Mouse (Mus musculus) kidney, postnatal 0 days (tissue): ENCODE results near the gene Gstm5. TPM values are rescaled to one million over a fixed set of nuclear protein-coding genes. Genes with fewer than 3 reads are reported as not detected.
A peak's percentile ranks its signal among the peaks of the same experiment; 100 is the strongest.

Source experiments
- ATAC-seq: fragments of 200-750 bp; cut with Nextera tagmentation; replicated peaks from 2 replicates; pipeline ENCODE4 v1.8.0; 2017; ENCODE audit warnings: low read depth, moderate number of reproducible peaks, moderate TSS enrichment, moderate library complexity; ENCODE audit not compliant: low FRiP score
- DNase-seq: peaks from one replicate; pipeline ENCODE4 v3.0.0-alpha.2; 2016; ENCODE audit warnings: low spot score
- H3K27ac ChIP-seq: fragments of 300-500 bp; sonication (generic); 2 replicates; pipeline ENCODE4 v1.5.1; 2014; ENCODE audit warnings: mild to moderate bottlenecking
- H3K27me3 ChIP-seq: fragments of 300-500 bp; sonication (generic); 2 replicates; pipeline ENCODE4 v1.6.1; 2014; ENCODE audit warnings: low read length, mixed read lengths; ENCODE audit not compliant: insufficient read depth
- H3K36me3 ChIP-seq: fragments of 300-500 bp; sonication (generic); 2 replicates; pipeline ENCODE4 v1.6.1; 2014; ENCODE audit warnings: low read length, mixed read lengths; ENCODE audit not compliant: insufficient read depth
- H3K4me1 ChIP-seq: fragments of 300-500 bp; sonication (generic); replicated peaks from 2 replicates; pipeline ENCODE4 v1.6.1; 2014; ENCODE audit warnings: antibody characterized with exemption, low read length, mixed read lengths; ENCODE audit not compliant: insufficient read depth
- H3K4me2 ChIP-seq: fragments of 300-500 bp; sonication (generic); 2 replicates; pipeline ENCODE4 v1.6.1; 2014; ENCODE audit warnings: mild to moderate bottlenecking, low read length, moderate library complexity, mixed read lengths
- H3K4me3 ChIP-seq: fragments of 300-500 bp; sonication (generic); replicated peaks from 2 replicates; pipeline ENCODE4 v1.5.1; 2014; ENCODE audit warnings: low read depth, low read length
- H3K9ac ChIP-seq: fragments of 300-500 bp; sonication (generic); 2 replicates; pipeline ENCODE4 v1.6.1; 2014; ENCODE audit warnings: low read depth, low read length
- H3K9me3 ChIP-seq: fragments of 300-500 bp; sonication (generic); replicated peaks from 2 replicates; pipeline ENCODE4 v1.6.1; 2016; ENCODE audit warnings: low read length, inconsistent platforms, mixed read lengths
- CTCF ChIP-seq: IDR thresholded peaks from 2 replicates; pipeline ENCODE4 v1.5.1; 2016; ENCODE audit warnings: antibody characterized with exemption, low read depth, mild to moderate bottlenecking, moderate library complexity
- WGBS: fragments of 180-500 bp; shearing (Covaris S2); extraction: QIAGEN DNeasy Blood & Tissue Kit; methylation state at CpG from one replicate; pipeline ENCODE4 v1.1.7; 2014; 5-methylcytosine and 5-hydroxymethylcytosine counted together
- polyA plus RNA-seq: library from polyadenylated mRNA; unstranded; fragments of >200 nt; fragmentation: Nextera tagmentation; extraction: Ambion mirVana; gene quantifications from 2 replicates; pipeline ENCODE4 v1.2.1, GENCODE M21; 2015

Gstm5 gene
- polyA plus RNA-seq, 1 experiment from 2014 or later, result 258 TPM

DNA sequence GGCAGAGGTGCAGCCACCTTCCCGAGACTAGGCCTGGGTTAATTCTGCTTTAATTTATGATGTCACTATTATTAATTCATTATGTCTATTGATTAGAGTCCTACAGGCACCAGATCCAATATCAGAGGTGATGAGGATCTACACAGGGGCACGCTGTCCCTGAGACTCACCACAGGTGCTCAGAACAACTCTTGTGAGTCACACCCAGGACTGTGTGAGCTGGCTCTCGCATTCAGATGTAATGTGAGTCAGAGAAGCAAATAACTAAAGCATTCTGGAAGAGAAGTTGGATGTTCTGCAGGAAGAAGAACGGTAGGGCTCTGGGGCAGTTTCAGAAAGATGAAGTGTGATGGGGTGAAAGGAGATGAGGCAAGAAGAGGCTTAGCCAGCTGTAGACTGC is 33.6 kb downstream of the Gstm5 start:
- no peak overlapping the region for H3K4me2 ChIP-seq
- H3K27ac ChIP-seq, result no peak overlapping the region
- no peak overlapping the region for H3K9ac ChIP-seq
- 78% methylated on average over 4 of the region's 4 CpGs for WGBS
- no peak for TF ChIP-seq CTCF
- H3K4me1 ChIP-seq, result no peaks in the 10 kb centered on the region
- no peak for DNase-seq
- no peaks in the 10 kb centered on the region for H3K9me3 ChIP-seq
- no peaks in the 10 kb centered on the region for H3K36me3 ChIP-seq
- ATAC-seq, result no peak
- H3K4me3 ChIP-seq, result no peak overlapping the region
- no peaks in the 10 kb centered on the region for H3K27me3 ChIP-seq

DNA sequence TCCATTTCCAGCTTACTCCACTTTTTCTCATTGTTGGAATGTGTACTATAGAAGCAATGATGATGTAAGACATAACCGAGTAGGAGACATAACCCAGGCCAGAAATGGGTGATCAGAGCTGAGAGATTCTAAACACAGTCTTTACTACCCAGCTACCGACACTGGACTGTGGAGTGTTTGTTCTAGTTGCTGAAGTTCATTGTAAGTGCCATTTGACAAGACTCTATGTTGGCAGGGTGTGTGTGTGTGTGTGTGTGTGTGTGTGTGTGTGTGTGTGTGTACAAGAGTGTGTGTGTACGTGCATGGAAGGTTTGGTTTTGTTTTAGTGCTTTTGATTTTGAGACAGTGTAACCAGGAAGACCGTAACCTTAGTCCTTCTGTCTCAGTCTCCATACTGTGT is 34.1 kb downstream of the Gstm5 start:
- no peaks in the 10 kb centered on the region for H3K4me1 ChIP-seq
- no peaks in the 10 kb centered on the region for H3K36me3 ChIP-seq
- DNase-seq (no peak), ATAC-seq (no peak)
- TF ChIP-seq CTCF, result no peak
- H3K27ac ChIP-seq, result no peak overlapping the region
- H3K9ac ChIP-seq, result no peak overlapping the region
- no peak overlapping the region for H3K4me3 ChIP-seq
- H3K27me3 ChIP-seq, result no peaks in the 10 kb centered on the region
- WGBS, result 85% methylated on average over 4 of the region's 4 CpGs
- H3K4me2 ChIP-seq, result no peak overlapping the region
- no peaks in the 10 kb centered on the region for H3K9me3 ChIP-seq

DNA sequence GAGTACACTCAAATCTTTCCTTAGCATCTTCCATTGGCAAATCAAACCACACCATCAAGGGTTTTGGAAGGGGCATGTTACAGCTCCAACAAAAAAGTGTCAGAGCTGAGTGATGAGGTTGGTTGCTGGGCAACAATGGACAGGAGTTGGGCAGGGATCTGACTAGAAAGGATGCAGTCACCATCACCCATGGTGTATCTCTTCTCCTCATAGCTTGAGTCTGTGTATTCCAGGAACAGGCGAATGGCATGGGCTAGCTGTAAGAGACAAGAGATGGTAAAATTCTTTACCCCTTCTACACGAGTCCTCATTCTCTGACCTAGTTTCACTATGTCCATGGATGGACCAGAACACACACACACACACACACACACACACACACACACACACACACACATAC is 35.5 kb downstream of the Gstm5 start:
- no peak for TF ChIP-seq CTCF
- DNase-seq, result no peak
- peak overlapping the region; percentile 15; the same call in 1 of the 2 replicates for H3K4me3 ChIP-seq
- H3K4me2 ChIP-seq, result peak overlapping the region; percentile 36
- no peaks in the 10 kb centered on the region for H3K27me3 ChIP-seq
- no peaks in the 10 kb centered on the region for H3K4me1 ChIP-seq
- no peaks in the 10 kb centered on the region for H3K9me3 ChIP-seq
- no peaks in the 10 kb centered on the region for H3K36me3 ChIP-seq
- ATAC-seq, result no peak
- no peak overlapping the region for H3K27ac ChIP-seq
- WGBS, result 67% methylated on average over 2 of the region's 2 CpGs
- H3K9ac ChIP-seq, result no peak overlapping the region

DNA sequence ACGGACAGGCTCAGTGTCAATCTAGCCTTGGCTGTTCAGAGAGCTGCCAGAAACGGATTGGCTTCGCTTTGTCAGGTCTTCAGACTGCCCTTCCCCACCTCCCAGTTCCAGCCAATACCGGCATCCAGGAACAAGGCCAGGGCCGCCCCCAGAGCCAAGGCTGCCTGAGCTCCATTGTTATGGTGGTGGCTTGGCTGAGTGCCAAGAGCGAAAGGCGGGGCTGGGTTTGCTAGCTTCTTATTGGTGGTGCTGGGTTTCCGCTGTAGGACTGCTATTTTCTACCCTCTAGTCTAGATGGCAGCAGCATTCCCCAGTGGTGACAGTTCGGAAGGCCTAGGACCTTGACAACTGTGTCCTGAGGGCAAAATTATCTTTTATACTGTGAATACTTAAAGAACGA is 36.0 kb downstream of the Gstm5 start, which contains the start of gene Gstm7:
Gene Gstm7 (minus strand): TSS at position 148 of the 400 bp plus-strand sequence.
- 9% methylated on average over 10 of the region's 10 CpGs for WGBS
- TF ChIP-seq CTCF, result peak; percentile 51; the same call in 1 of the 2 replicates
- Histone ChIP-seq H3K27ac (no peak within 1 kb of the TSS), H3K27me3 (no peaks in the 10 kb centered on the region), H3K9ac (no peak within 1 kb of the TSS), H3K36me3 (no peaks in the 10 kb centered on the region), H3K4me1 (no peaks in the 10 kb centered on the region), H3K4me3 (peak within 1 kb of the TSS; percentile 15; the same call in 1 of the 2 replicates), H3K9me3 (no peaks in the 10 kb centered on the region), H3K4me2 (peak within 1 kb of the TSS; percentile 36)
- ATAC-seq (peak; percentile 97), DNase-seq (peak; percentile 96)

DNA sequence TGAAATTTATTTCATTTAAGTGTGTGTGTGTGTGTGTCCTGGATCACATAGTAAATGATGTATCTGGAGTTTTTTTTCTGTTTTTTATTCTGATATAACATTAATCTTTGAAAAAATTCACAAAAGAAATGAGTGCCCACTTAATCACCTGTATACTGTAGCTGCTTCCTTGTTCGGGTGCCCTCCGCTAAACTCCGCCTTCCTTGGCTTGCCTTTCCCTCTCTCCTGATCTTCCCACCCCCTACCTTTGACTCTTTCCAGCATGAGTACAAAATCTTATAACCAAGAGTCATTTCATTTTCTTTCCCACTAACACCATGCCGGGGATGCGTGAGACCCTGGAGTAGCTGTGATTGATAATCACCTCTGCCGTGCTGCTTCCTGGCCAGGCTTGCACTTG is 36.5 kb downstream of the Gstm5 start:
- TF ChIP-seq CTCF, result no peak
- DNase-seq (no peak), ATAC-seq (no peak)
- no peaks in the 10 kb centered on the region for H3K9me3 ChIP-seq
- 71% methylated on average over 6 of the region's 6 CpGs for WGBS
- no peak overlapping the region for H3K4me3 ChIP-seq
- no peak overlapping the region for H3K27ac ChIP-seq
- no peaks in the 10 kb centered on the region for H3K27me3 ChIP-seq
- no peak overlapping the region for H3K9ac ChIP-seq
- H3K4me1 ChIP-seq, result no peaks in the 10 kb centered on the region
- H3K4me2 ChIP-seq, result no peak overlapping the region
- no peaks in the 10 kb centered on the region for H3K36me3 ChIP-seq

DNA sequence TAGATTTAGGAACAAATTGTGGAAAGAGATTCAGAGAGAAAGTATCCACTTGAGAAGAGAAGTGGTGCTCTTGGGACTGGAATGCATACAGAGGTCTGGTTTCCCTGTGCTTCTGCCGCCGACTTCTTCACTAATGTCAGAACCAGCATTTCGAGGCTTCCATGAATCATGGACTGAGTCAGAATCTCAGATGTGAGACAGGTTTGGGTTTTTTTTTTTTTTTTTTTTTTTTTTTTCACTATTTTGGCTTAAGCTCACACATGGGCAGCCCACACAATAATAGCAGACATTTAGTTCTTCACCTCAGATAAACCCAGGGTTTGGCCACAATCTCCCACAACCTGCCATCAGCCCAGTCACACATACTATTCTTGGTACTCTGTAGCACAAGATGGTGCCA is 39.6 kb downstream of the Gstm5 start:
- no peaks in the 10 kb centered on the region for H3K36me3 ChIP-seq
- H3K9me3 ChIP-seq, result no peaks in the 10 kb centered on the region
- TF ChIP-seq CTCF, result no peak
- 85% methylated on average over 3 of the region's 3 CpGs for WGBS
- no peak overlapping the region for H3K27ac ChIP-seq
- H3K9ac ChIP-seq, result no peak overlapping the region
- no peaks in the 10 kb centered on the region for H3K27me3 ChIP-seq
- no peak overlapping the region for H3K4me2 ChIP-seq
- no peak for ATAC-seq
- H3K4me3 ChIP-seq, result no peak overlapping the region
- 0 out of 2 replicates have a peak, but pooled peaks cover 3% of the 10 kb centered on the region for H3K4me1 ChIP-seq
- no peak for DNase-seq

DNA sequence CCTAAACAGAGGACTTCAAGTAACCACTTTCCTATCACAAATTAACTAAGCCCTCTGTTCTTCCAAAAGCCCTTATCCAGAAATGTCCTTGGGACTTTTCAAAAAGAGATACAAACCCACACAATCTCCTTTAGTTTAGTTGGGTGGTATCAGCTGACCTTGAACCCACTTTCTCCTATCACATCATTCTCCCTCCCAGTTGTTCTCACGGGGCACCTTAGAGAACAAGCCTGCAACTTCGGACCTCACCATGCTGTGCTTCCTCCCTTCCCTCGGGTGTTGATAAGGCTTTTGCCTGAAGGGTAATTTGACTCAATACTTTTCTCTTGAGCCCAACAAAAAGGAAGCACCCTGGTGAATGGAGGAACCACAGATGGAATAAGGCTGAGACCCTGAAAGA is 40.3 kb downstream of the Gstm5 start:
- Histone ChIP-seq H3K4me3 (no peak overlapping the region), H3K9me3 (no peaks in the 10 kb centered on the region), H3K4me2 (no peak overlapping the region), H3K27me3 (no peaks in the 10 kb centered on the region), H3K9ac (no peak overlapping the region), H3K27ac (no peak overlapping the region), H3K36me3 (no peaks in the 10 kb centered on the region), H3K4me1 (0 out of 2 replicates have a peak, but pooled peaks cover 3% of the 10 kb centered on the region)
- ATAC-seq (no peak), DNase-seq (no peak)
- no peak for TF ChIP-seq CTCF
- 69% methylated on average over 3 of the region's 3 CpGs for WGBS
